Mouse (Mus musculus) liver, adult 2 months (tissue): ENCODE data around the gene Nfya.

Source experiments
- CTCF ChIP-seq: fragments of 200-500 bp; IDR thresholded peaks from 2 replicates; pipeline ENCODE4 v1.5.1; 2011; ENCODE audit warnings: low read depth, low read length, control low read depth
- POLR2A ChIP-seq: fragments of 200-500 bp; IDR thresholded peaks from 2 replicates; pipeline ENCODE4 v1.6.1; 2011; ENCODE audit warnings: low read length, control low read depth; ENCODE audit not compliant: insufficient read depth; ENCODE audit errors: extremely low read depth

- TF ChIP-seq CTCF (no peak), POLR2A (no peak)
These were observed 21.3 kb upstream of the Nfya start for GRCm38 (mm10) chr17:48431054-48431453.
